Mouse (Mus musculus): ENCODE data around the gene Ccnb1. TPM values are rescaled to one million over a fixed set of nuclear protein-coding genes. Genes with fewer than 3 reads are reported as not detected.

The Ccnb1 gene
- total RNA-seq, 2 experiments from 2014 or later, result 0.64 to 0.66 TPM

Other genes with a start within 250 kb of the Ccnb1 start
- gene Ocln, start 233.9 kb downstream of the Ccnb1 start, total RNA-seq (2021), result under 1 TPM in 1 of 2 experiments, not detected in 1; 0.13 TPM
- gene Marveld2, start 169.6 kb downstream of the Ccnb1 start, total RNA-seq (2021), result under 1 TPM; 0.23 to 0.42 TPM
- gene Ak6, start 135.6 kb downstream of the Ccnb1 start, total RNA-seq (2021), result 10 to 100 TPM; 58.1 to 68.7 TPM
- 10 to 100 TPM; 10.2 to 10.8 TPM for gene Rad17, start 135.5 kb downstream of the Ccnb1 start, total RNA-seq (2021)
- 1 to 10 TPM; 4.4 to 5.7 TPM for gene Taf9, start 135.0 kb downstream of the Ccnb1 start, total RNA-seq (2021)
- gene Ccdc125, start 116.9 kb downstream of the Ccnb1 start, total RNA-seq (2021), result under 1 TPM; 0.22 to 0.33 TPM
- 10 to 100 TPM in 1 of 2 experiments, 1 to 10 TPM in 1; 9.8 to 12.4 TPM for gene Cdk7, start 55.6 kb downstream of the Ccnb1 start, total RNA-seq (2021)
- 100 to 1,000 TPM; 136 to 144 TPM for gene Mrps36, start 41.9 kb downstream of the Ccnb1 start, total RNA-seq (2021)
- gene Cenph, start 10.7 kb downstream of the Ccnb1 start, total RNA-seq (2021), result under 1 TPM in 1 of 2 experiments, not detected in 1; 0.20 TPM
- gene Slc30a5, start 46.9 kb upstream of the Ccnb1 start, total RNA-seq (2021), result 10 to 100 TPM in 1 of 2 experiments, 1 to 10 TPM in 1; 8.3 to 10.7 TPM